Mouse (Mus musculus) CD8-positive naive resting alpha-beta T cell, adult 2 months (primary cell): Measurements from ENCODE around the gene E130308A19Rik.

Experiments used
- DNase-seq, 2 experiments: peaks; one replicate each; pipeline ENCODE4 v3.0.0; 2022; ENCODE audit warnings: low read depth in 2 of 2, low spot score in 2 of 2

E130308A19Rik gene

GRCm38 (mm10) chr4:59725579-59725978, 99.6 kb downstream of the E130308A19Rik start:
- no peak for DNase-seq

DNA sequence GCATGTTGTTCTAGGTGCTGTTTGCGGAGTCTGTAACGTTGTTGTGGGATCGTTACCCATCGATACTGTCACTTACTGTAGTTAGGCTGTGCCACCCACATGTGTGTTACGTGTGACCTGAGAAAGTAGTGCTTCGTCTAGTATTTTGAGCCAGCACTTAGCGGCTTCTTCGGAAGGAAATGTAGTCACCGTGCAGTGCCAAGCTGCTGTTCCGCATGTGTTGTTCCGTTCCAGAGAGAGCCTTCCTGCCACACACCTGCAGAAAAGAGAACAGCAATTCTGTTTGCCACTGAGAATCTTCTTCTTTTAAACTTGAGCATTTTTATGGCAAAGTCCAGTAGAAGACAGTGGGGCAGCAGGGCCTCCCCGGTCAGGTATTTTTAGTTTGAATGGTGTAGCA, 100.5 kb downstream of the E130308A19Rik start:
- no peak for DNase-seq

GRCm38 (mm10) chr4:59727187-59727877, 101.3 kb downstream of the E130308A19Rik start:
- no peak for DNase-seq

- no peak for DNase-seq
Measured at GRCm38 (mm10) chr4:59727878-59728261, 101.9 kb downstream of the E130308A19Rik start.

DNA sequence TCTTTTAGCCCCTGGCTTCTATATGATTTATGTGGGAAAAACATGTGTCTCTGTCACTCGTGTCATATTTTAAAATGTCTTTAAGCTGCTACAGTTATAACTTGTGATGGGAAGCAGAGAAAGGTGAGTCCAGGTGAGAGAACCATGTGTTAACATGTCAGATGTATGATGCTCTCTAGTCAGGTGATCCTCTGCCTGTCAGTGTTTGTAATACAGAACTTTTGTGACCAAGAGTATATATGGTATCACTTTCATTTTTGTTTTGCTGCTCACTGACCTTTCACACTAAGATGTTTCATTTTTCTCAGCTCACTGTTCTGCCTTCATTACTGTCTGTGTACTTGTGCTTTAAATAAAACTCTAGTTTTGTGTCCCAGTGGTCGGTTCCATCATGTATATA, 102.8 kb downstream of the E130308A19Rik start:
- no peak for DNase-seq

- DNase-seq, result no peak
Measured at GRCm38 (mm10) chr4:59731544-59731943, 105.5 kb downstream of the E130308A19Rik start.

DNA sequence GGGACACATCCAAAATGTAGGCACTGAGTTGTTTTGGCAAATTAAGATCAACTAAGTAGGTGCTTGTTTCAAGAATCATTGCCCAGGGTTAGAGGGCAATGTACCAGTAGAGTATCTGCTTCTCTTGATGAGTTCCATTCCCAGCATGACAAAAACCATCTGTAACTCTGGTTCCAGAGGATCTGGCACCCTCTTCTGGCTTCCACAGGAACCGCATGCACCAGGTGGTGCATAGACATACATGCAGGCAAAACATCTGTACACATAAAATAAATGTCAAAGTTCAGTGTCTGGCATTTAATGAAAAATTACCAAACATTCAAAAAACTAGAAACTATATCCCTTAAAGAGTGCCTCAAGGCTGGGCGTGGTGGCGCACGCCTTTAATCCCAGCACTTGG, 113.3 kb downstream of the E130308A19Rik start:
- DNase-seq, result no peak

GRCm38 (mm10) chr4:59739882-59740281, 113.9 kb downstream of the E130308A19Rik start:
- DNase-seq, result no peak

GRCm38 (mm10) chr4:59753491-59754140, 127.6 kb downstream of the E130308A19Rik start:
- no peak for DNase-seq

DNA sequence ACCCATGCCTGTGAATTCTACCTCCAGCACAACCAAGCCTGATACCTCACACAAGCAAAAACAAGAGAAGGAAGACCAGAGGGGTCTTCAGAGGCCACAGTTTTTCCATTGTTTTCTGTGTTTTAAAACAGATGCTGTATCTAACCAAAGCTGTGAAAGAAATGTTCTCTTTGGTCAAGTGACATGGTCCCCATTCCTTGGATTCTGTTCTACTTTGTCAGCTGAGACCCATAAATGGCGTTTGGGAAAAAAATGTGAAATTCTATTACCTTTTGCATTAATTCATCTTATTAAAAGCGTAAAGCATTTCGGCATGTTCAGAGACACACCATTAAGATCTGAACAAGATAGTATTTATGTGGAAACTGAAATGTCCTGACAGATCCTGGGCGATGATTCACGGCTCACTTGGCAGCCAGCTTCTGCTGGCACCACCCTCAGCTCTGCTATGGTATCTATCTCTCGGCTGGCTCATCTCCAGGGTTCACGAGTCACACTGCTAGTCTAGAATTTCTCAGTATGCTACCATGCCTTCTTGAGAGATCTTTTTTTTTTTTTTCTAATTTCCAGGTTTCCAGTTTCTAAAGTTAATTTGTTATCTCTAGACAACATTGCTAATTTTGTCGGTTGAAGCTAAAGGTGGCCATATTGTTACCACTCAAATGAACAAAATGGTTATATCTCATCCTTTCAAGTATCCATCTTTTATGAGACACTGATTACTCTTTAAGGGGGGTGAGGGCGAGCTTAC, 130.5 kb downstream of the E130308A19Rik start:
- no peak for DNase-seq

DNA sequence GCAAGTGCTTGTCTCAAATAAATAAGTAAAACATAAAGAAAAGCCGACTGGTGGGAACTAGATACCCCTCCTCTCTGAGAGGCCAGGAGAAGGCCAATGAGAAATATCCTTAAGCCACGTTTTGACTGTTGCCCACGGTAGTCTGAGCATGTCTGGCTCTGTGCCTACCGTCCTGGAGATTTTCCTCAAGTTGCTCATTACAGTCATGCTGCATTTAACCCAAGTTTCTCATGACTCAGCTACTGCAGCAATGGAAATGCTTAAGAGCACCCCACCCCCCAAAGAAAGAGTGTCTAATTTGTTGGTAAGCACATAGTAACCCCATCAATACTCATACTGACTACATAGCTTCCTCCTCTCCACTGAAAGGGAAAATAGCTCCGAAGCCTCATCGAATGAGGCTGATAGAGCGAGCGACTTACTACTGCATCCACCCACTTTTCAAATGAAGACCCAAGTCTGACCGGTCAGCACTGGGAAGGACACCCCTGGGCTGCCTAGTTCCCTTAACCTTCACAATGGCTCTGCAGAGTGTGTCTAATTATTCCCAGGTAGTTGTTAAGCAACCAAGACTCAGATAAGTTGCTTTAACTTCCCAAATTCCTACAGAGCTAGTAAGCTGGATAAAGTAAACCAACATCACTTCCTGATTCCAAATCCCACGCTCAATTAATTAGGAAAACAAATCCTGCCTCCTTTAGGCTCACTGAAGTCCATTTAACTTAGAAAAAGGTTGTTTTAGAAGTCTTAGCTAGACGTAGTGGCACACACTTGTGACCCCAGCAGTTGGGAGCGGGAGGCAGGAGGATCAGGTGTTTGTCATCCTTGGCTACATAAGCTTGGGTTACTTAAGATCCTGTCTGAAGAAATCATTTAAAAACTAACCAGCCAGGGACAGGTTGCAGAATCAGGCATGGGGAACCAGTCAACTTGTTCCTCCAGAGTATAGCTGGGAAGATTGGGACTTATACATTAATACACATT, 131.7 kb downstream of the E130308A19Rik start:
- no peak for DNase-seq

- DNase-seq, result no peak
Measured at GRCm38 (mm10) chr4:59760016-59760415, 134.0 kb downstream of the E130308A19Rik start.

DNA sequence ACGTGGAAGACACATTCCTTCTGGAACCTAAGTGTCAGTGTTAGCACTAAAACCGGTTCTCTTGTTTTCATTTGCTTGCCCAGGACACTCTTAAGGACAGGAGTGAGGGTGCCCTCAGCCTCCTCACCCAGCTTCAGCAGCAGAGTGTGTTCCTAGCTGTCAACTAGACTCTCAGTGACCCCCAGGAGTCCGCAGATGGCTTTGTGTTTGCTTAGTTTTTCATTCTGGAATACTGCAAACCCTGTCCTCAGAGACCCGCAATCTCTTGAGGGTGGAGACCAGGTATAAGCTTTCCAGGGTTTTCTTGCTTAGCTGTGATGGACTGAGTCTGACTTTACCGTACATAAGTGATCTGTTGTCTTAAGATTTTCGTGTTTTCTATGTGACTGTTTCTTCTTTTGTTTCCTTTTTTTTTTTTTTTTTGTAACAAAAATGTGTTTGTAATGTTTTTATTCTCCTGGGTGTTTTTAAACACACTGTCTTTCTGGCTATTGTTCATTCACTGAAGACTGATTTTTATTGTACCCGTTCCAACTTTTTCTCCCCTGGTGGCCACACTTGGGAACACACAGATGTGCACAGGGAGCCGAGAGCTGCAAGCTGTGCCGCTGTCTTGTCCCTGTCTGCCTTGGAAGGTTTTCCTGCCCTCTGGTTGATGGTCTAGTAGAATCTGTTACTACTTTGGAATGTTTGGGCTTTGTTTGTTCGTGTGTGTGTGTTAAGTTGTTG, 134.8 kb downstream of the E130308A19Rik start:
- no peak for DNase-seq

- DNase-seq, result no peak
Measured at GRCm38 (mm10) chr4:59761365-59761729, 135.3 kb downstream of the E130308A19Rik start.

DNA sequence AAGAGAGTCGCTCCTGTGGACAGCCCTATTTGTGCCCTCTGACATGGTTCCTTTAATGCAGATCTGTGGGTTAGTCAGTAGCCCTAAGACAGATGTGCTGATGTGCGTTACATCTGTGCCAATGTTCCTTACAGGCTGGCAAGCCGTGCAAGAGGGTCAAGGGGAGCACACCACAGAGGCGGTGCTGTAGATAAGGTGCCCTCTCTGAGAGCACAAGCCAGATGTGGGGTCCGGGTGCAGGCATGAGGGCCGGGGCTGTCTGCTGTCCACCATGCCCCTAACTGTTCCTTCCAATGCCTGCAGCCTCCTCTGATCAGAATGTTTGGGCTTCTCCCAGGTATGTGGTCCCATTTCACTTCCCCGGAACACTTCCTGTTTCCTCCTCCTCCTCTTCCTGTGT, 138.9 kb downstream of the E130308A19Rik start:
- DNase-seq, result no peak

DNA sequence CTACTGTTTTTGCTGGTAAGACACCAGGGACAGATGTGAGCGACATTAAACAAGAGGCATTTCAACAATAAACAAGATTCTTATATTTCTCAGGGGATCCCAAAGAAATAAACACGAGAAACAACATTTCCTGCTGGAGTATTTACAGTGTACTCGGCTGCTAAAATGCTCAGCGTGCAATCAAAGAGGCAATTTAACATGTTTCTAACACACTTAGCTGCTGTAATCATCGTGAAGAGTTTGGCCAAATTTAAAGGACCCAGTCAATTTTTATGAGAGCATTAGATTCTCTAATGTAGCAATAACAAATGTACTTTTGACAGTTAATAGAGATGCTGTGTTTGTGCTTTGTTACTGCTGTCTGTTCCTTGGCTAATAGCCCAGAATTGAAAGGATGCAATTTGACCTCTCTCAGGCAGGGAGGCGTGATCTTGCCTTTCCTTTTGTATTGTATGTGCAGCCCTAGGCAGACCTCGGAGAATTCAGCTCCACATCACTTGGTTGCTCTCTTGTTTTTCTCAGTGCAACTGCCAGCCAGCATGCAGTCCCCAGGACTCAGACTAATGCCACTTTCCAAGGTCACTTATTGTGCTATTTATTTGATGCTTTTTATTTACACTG, 139.5 kb downstream of the E130308A19Rik start:
- DNase-seq, result no peak

GRCm38 (mm10) chr4:59767717-59768116, 141.7 kb downstream of the E130308A19Rik start:
- no peak for DNase-seq

DNA sequence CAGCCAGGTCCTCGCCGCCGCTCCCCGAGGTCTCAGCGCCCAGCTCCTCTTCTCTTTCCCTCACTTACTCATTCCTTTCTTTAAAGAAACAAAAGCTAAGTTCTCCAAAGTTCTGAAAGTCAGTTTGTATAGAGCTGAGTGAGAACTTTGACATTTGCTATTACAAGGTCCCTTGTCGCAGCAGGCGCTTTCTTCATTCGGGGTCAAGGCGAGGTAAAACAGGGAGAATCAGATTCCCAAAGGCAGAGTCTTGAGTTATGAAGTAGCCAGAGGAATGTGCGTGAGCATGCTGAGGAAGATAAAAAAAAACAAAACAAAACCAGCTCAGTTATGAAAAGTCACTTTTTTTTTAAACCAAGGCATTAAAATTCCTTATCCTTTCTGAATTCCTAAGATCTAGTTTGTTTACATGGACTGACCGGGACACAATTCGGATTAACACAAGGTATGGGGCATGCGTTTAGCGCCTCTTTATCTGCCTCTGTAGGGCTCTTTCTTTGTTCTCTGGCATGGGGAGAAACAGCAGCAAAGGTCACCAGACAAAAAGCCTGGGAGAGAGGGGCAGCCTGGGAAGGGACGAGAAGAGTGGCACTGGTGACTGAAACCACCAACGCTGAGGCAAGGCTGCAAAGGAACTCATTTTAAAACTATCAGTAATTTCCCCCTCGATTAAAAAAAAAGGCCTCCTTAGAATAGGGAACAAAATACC, 146.3 kb downstream of the E130308A19Rik start:
- DNase-seq, result no peak

DNA sequence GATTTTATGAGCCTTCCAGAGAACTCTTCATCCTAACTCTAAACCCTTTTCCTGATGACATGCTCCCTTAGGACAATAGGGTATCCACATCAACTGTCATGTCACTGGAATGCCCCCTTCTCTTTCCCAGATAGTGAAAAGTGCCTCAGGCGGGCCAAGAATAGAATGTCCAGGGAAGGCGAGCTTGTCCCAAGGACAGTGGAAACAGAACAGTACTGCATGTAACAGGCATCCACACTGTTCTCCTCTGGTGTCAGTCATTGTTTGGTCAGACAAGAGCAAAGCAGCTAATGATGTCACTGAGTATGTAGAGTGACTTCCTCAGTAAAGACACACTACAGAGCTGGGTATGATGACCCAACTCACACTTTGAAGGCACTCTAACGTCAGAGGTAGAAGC, 151.8 kb downstream of the E130308A19Rik start:
- no peak for DNase-seq
